Mouse (Mus musculus) spleen, adult 2 months (tissue): Measurements from ENCODE around the gene Itga3.

Experiments used
- CTCF ChIP-seq: fragments of 200-500 bp; IDR thresholded peaks from 2 replicates; pipeline ENCODE4 v1.5.1; 2011; ENCODE audit warnings: mild to moderate bottlenecking, inconsistent platforms; ENCODE audit not compliant: insufficient read depth, insufficient read length, insufficient replicate concordance; ENCODE audit errors: extremely low read depth
- POLR2A ChIP-seq: fragments of 200-500 bp; IDR thresholded peaks from 2 replicates; pipeline ENCODE4 v1.6.1; 2011; ENCODE audit warnings: low read depth, low read length, inconsistent platforms

- TF ChIP-seq CTCF, result no peak
- TF ChIP-seq POLR2A, result no peak
Observed at GRCm38 (mm10) chr11:95079256-95079875, 2.8 kb upstream of the Itga3 start.
